Mouse (Mus musculus) kidney, adult 9 months (tissue): ENCODE data around the gene Gm17490.

Source experiments
- DNase-seq: peaks from one replicate; pipeline ENCODE4 v3.0.0; 2022

Gene Gm17490

GRCm38 (mm10) chr2:11625890-11626289 is at the start of gene Gm17490:
Gene Gm17490, minus strand, starts transcription at chr2:11626264.
- no peak for DNase-seq

- peak; percentile 42 for DNase-seq
Measured at GRCm38 (mm10) chr2:11672144-11672543, 46.1 kb upstream of the Gm17490 start.

GRCm38 (mm10) chr2:11665326-11665725 is 39.3 kb upstream of the Gm17490 start:
- peak; percentile 84 for DNase-seq

- DNase-seq = peak; percentile 62
Measured at GRCm38 (mm10) chr2:11664806-11665205, 38.7 kb upstream of the Gm17490 start.

- DNase-seq = peak; percentile 22
Measured at GRCm38 (mm10) chr2:11664367-11664766, 38.3 kb upstream of the Gm17490 start.

GRCm38 (mm10) chr2:11663961-11664360 is 37.9 kb upstream of the Gm17490 start:
- peak; percentile 92 for DNase-seq

GRCm38 (mm10) chr2:11662907-11663230 is 36.8 kb upstream of the Gm17490 start:
- no peak for DNase-seq

GRCm38 (mm10) chr2:11662143-11662906 is 36.3 kb upstream of the Gm17490 start:
- no peak for DNase-seq

- DNase-seq = no peak
Measured at GRCm38 (mm10) chr2:11659263-11659662, 33.2 kb upstream of the Gm17490 start.

- no peak for DNase-seq
Measured at GRCm38 (mm10) chr2:11657581-11657980, 31.5 kb upstream of the Gm17490 start.

- DNase-seq = no peak
Measured at GRCm38 (mm10) chr2:11654990-11655931, 29.2 kb upstream of the Gm17490 start.

GRCm38 (mm10) chr2:11653780-11654179 is 27.7 kb upstream of the Gm17490 start:
- DNase-seq = no peak

GRCm38 (mm10) chr2:11653330-11653729 is 27.3 kb upstream of the Gm17490 start:
- no peak for DNase-seq

- no peak for DNase-seq
Measured at GRCm38 (mm10) chr2:11652780-11653179, 26.7 kb upstream of the Gm17490 start.

GRCm38 (mm10) chr2:11652196-11652595 is 26.1 kb upstream of the Gm17490 start:
- no peak for DNase-seq

- no peak for DNase-seq
Measured at GRCm38 (mm10) chr2:11651476-11651875, 25.4 kb upstream of the Gm17490 start.

- DNase-seq = no peak
Measured at GRCm38 (mm10) chr2:11645297-11645696, 19.2 kb upstream of the Gm17490 start.

- no peak for DNase-seq
Measured at GRCm38 (mm10) chr2:11644057-11644456, 18.0 kb upstream of the Gm17490 start.

GRCm38 (mm10) chr2:11642451-11642941 is 16.4 kb upstream of the Gm17490 start, which contains the start of gene Il2ra:
Gene Il2ra, plus strand, starts transcription at chr2:11642807.
- no peak for DNase-seq

GRCm38 (mm10) chr2:11637115-11637514 is 11.1 kb upstream of the Gm17490 start:
- DNase-seq = peak; percentile 3

GRCm38 (mm10) chr2:11636138-11636480 is 10.0 kb upstream of the Gm17490 start:
- DNase-seq = no peak

- DNase-seq = no peak
Measured at GRCm38 (mm10) chr2:11635471-11636137, 9.5 kb upstream of the Gm17490 start.

GRCm38 (mm10) chr2:11635035-11635434 is 9.0 kb upstream of the Gm17490 start:
- no peak for DNase-seq
